Mouse (Mus musculus) kidney, embryonic 14.5 days (tissue): ENCODE data around the gene Emp2. TPM values are rescaled to one million over a fixed set of nuclear protein-coding genes. Genes with fewer than 3 reads are reported as not detected.

Experiments used
- ATAC-seq: fragments of 200-750 bp; cut with Nextera tagmentation; 2 replicates; pipeline ENCODE4 v1.8.0; 2017; ENCODE audit warnings: moderate number of reproducible peaks, mild to moderate bottlenecking, moderate TSS enrichment, moderate library complexity; ENCODE audit not compliant: low FRiP score, low TSS enrichment
- H3K27ac ChIP-seq: fragments of 300-500 bp; sonication (generic); 2 replicates; pipeline ENCODE4 v1.5.1; 2014; ENCODE audit warnings: low read depth, mild to moderate bottlenecking, low read length, moderate library complexity, mixed read lengths
- H3K27me3 ChIP-seq: fragments of 300-500 bp; sonication (generic); 2 replicates; pipeline ENCODE4 v1.6.1; 2014; ENCODE audit warnings: mild to moderate bottlenecking, low read length; ENCODE audit not compliant: control insufficient read depth, insufficient read depth
- H3K36me3 ChIP-seq: fragments of 300-500 bp; sonication (generic); 2 replicates; pipeline ENCODE4 v1.6.1; 2014; ENCODE audit warnings: low read length, mixed read lengths; ENCODE audit not compliant: control insufficient read depth, insufficient read depth
- H3K4me1 ChIP-seq: fragments of 300-500 bp; sonication (generic); 2 replicates; pipeline ENCODE4 v1.6.1; 2014; ENCODE audit warnings: low read length, mixed read lengths; ENCODE audit not compliant: control insufficient read depth, insufficient read depth
- H3K4me2 ChIP-seq: fragments of 300-500 bp; sonication (generic); replicated peaks from 2 replicates; pipeline ENCODE4 v1.6.1; 2014; ENCODE audit warnings: low read depth, mild to moderate bottlenecking, low read length
- H3K4me3 ChIP-seq: fragments of 300-500 bp; sonication (generic); 2 replicates; pipeline ENCODE4 v1.5.1; 2014; ENCODE audit warnings: mild to moderate bottlenecking, low read length
- H3K9ac ChIP-seq: fragments of 300-500 bp; sonication (generic); 2 replicates; pipeline ENCODE4 v1.6.1; 2014; ENCODE audit warnings: low read depth, mild to moderate bottlenecking, low read length, moderate library complexity
- H3K9me3 ChIP-seq: fragments of 300-500 bp; sonication (generic); 2 replicates; pipeline ENCODE4 v1.6.1; 2016; ENCODE audit warnings: low read length; ENCODE audit not compliant: control insufficient read depth
- WGBS: fragments of 180-500 bp; shearing (Covaris S2); extraction: QIAGEN DNeasy Blood & Tissue Kit; methylation state at CpG from one replicate; pipeline ENCODE4 v1.1.7; 2014; 5-methylcytosine and 5-hydroxymethylcytosine counted together
- polyA plus RNA-seq: library from polyadenylated mRNA; unstranded; fragments of >200 nt; fragmentation: Nextera tagmentation; extraction: Ambion mirVana; gene quantifications from 2 replicates; pipeline ENCODE4 v1.2.1, GENCODE M21; 2014

The Emp2 gene
- polyA plus RNA-seq, 1 experiment from 2014 or later: 14.7 TPM

- no peak for ATAC-seq
- no peak overlapping the region for H3K4me3 ChIP-seq
- no peaks in the 10 kb centered on the region for H3K9me3 ChIP-seq
- H3K4me2 ChIP-seq: no peak overlapping the region
- H3K9ac ChIP-seq: no peak overlapping the region
- no peaks in the 10 kb centered on the region for H3K36me3 ChIP-seq
- no peak overlapping the region for H3K27ac ChIP-seq
- WGBS: 67% methylated on average over 4 of the region's 4 CpGs
- H3K4me1 ChIP-seq: no peaks in the 10 kb centered on the region
- no peaks in the 10 kb centered on the region for H3K27me3 ChIP-seq
Measured at GRCm38 (mm10) chr16:10341110-10341509, 27.3 kb upstream of the Emp2 start.

DNA sequence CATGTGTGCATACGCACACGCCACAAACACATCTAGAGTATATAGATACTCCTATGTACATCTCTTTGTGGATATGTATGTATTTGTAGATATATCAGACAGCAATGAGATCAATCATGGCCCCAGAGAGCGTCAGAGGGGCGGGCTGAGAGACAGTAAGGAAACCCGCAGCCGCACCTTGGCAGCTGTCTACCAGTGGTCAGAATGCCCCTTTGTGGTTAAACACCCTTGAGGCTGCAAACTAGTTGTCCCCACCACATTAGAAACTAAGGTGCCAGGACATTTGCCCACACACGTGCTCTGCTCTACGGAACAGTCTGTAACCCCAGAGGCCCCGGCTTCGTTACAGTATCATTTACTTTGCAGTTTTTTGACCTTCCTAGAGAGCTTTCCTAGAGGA lies 26.2 kb upstream of the Emp2 start:
- Histone ChIP-seq H3K9me3 (no peaks in the 10 kb centered on the region), H3K27ac (no peak overlapping the region), H3K4me3 (no peak overlapping the region), H3K27me3 (no peaks in the 10 kb centered on the region), H3K4me1 (no peaks in the 10 kb centered on the region), H3K36me3 (no peaks in the 10 kb centered on the region), H3K9ac (no peak overlapping the region), H3K4me2 (no peak overlapping the region)
- ATAC-seq: no peak
- 94% methylated on average over 10 of the region's 10 CpGs for whole genome bisulfite sequencing

DNA sequence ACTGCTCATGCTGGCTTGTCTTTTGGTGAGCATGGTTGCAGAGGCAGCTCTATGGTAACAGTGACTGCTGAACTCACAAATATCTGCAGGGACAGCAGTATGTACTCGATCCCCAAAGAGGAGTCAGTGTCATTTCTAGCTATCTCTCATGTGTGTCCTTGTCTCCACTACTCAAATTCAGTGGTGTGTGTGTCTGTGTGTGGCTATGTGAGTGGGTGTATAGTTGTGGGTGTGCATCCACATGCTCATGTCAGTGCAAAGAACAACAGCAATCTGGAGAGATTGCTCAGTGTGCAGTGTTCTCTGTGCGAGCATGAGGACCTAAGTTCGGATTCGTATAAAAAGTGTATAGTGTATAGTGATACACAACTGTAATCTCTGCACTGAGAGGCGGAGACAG lies 24.8 kb upstream of the Emp2 start:
- H3K9ac ChIP-seq: no peak overlapping the region
- ATAC-seq: no peak
- H3K27ac ChIP-seq: no peak overlapping the region
- no peaks in the 10 kb centered on the region for H3K4me1 ChIP-seq
- no peaks in the 10 kb centered on the region for H3K36me3 ChIP-seq
- no peak overlapping the region for H3K4me3 ChIP-seq
- no peaks in the 10 kb centered on the region for H3K9me3 ChIP-seq
- H3K4me2 ChIP-seq: no peak overlapping the region
- WGBS: 93% methylated on average over 5 of the region's 5 CpGs
- H3K27me3 ChIP-seq: no peaks in the 10 kb centered on the region

DNA sequence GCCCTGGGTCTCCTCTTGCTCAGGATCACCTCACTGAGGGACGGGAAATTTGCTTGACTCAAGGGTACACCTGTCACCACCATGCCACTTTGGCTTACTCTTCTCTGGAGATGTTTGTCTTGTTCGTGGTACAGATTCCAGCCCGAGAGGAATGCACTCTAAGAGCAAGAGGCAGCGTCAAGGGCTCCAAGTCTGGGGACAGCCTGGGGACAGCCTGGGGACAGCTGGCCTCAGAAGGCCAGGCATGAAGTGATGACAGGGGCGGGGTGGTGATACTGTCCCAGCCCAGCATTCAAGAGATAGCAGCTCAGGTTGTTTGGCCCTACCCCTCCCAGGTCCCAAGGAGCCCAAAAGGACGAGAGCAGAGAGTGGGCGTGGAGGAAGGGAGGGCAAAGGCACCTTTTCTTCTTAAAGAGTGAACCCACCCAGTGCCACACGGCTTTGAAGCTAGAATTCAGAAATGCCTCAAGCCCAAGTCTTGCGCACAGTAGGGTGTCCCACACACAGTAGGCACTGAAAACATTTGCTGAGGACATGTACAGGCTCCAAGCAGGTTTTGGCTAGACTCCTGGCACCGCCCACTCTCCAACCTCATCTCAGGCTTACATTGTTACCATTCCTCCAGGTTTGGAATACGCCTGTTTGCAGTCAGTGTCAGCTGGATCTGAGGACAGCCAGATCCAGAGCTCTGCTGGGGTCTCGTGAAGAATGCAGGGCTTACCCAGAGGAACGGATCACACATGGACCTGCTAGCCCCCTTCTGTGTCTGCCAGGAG lies 23.8 kb upstream of the Emp2 start:
- H3K4me1 ChIP-seq: no peaks in the 10 kb centered on the region
- ATAC-seq: no peak
- no peaks in the 10 kb centered on the region for H3K27me3 ChIP-seq
- H3K27ac ChIP-seq: no peak overlapping the region
- H3K4me2 ChIP-seq: no peak overlapping the region
- no peaks in the 10 kb centered on the region for H3K9me3 ChIP-seq
- WGBS: 81% methylated on average over 13 of the region's 13 CpGs
- no peak overlapping the region for H3K4me3 ChIP-seq
- no peak overlapping the region for H3K9ac ChIP-seq
- H3K36me3 ChIP-seq: no peaks in the 10 kb centered on the region

- no peak for ATAC-seq
- H3K36me3 ChIP-seq: no peaks in the 10 kb centered on the region
- H3K9ac ChIP-seq: no peak overlapping the region
- H3K4me2 ChIP-seq: no peak overlapping the region
- WGBS: 94% methylated on average over 19 of the region's 19 CpGs
- H3K4me3 ChIP-seq: no peak overlapping the region
- no peak overlapping the region for H3K27ac ChIP-seq
- no peaks in the 10 kb centered on the region for H3K9me3 ChIP-seq
- no peaks in the 10 kb centered on the region for H3K4me1 ChIP-seq
- H3K27me3 ChIP-seq: no peaks in the 10 kb centered on the region
Measured at GRCm38 (mm10) chr16:10336454-10337421, 23.0 kb upstream of the Emp2 start.

DNA sequence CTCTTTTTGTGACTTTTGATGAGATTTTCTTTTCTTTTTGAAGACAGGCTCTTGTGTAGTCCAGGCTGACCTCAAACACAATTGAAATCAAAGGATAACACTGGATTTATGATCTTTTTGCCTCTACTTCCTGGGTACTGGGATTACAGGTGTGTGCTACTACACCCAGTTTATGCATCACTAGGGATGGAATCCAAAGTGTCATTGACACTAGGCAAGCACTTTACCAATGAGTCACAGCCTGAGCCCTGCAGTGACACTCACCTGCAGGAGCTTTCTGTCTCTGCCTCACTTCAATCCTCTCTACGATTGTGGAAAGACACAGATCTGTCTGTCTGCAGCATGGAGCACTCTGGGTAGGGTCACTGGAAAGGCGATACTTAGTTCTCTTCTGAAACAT lies 22.2 kb upstream of the Emp2 start:
- Histone ChIP-seq H3K27ac (no peak overlapping the region), H3K4me2 (no peak overlapping the region), H3K4me1 (0 out of 2 replicates have a peak, but pooled peaks cover 2% of the 10 kb centered on the region), H3K36me3 (no peaks in the 10 kb centered on the region), H3K9me3 (no peaks in the 10 kb centered on the region), H3K27me3 (no peaks in the 10 kb centered on the region), H3K4me3 (no peak overlapping the region), H3K9ac (no peak overlapping the region)
- 70% methylated on average over 2 of the region's 2 CpGs for WGBS
- ATAC-seq: no peak

- no peak for ATAC-seq
- no peak overlapping the region for H3K4me3 ChIP-seq
- 0 out of 2 replicates have a peak, but pooled peaks cover 5% of the 10 kb centered on the region for H3K4me1 ChIP-seq
- no peak overlapping the region for H3K4me2 ChIP-seq
- H3K9me3 ChIP-seq: no peaks in the 10 kb centered on the region
- H3K9ac ChIP-seq: no peak overlapping the region
- H3K27me3 ChIP-seq: no peaks in the 10 kb centered on the region
- no peaks in the 10 kb centered on the region for H3K36me3 ChIP-seq
- WGBS: 32% methylated on average over 7 of the region's 7 CpGs
- no peak overlapping the region for H3K27ac ChIP-seq
Measured at GRCm38 (mm10) chr16:10332732-10333131, 19.0 kb upstream of the Emp2 start.

DNA sequence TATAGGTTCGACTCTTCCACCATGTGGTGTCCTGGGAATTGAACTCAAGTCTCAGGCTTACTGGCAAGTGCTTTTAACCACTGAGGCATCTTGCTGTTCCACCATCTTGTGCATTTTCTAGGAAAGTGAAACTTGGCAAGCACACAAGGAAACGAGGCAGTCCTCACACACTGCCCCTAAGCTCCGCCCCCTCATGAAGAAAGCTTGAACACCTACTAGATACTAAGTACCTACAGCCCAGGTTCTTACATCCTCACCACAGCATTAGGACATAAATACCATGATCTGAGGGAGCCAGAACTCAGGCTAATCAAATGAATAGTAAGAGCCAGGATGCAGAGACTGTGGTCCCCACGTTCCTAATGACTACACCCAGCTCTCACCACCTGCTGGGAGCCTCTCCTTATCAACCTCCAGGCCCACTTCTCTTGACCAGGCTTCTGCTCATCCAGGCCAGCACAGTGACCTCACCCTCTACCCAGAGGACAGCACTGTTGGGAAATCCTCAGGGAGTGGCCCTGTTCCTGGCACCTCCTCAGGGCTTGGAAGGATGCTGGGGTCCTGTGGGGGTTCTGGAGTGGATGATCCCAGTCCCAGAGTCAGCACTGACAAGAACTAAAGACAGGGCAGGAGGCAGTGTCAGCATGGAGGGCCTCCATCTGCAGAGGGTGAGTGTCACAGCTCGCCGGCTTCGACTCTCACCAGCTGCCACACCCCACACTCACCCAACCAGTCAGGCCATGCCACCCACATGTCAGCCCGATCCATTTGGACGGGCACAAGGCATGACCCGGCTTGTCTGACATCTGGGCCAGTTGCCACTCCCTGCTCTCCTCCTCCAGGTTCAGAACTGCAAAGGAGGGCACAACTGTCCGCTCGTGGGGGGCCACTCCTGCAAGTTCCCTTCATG lies 17.1 kb upstream of the Emp2 start:
- no peak overlapping the region for H3K9ac ChIP-seq
- no peak; the same call in 1 of the 2 replicates for ATAC-seq
- no peak overlapping the region for H3K4me3 ChIP-seq
- 55% methylated on average over 12 of the region's 12 CpGs for WGBS
- no peaks in the 10 kb centered on the region for H3K36me3 ChIP-seq
- no peak overlapping the region for H3K27ac ChIP-seq
- no peaks in the 10 kb centered on the region for H3K9me3 ChIP-seq
- H3K4me1 ChIP-seq: 0 out of 2 replicates have a peak, but pooled peaks cover 5% of the 10 kb centered on the region
- H3K27me3 ChIP-seq: no peaks in the 10 kb centered on the region
- H3K4me2 ChIP-seq: no peak overlapping the region
